In genomic region chr2:50065902-50066245, GRCm38 (mm10) we compare ENCODE assay signal across 8 mouse cellular contexts. TPM values are rescaled to one million over a fixed set of nuclear protein-coding genes. Genes with fewer than 3 reads are reported as not detected.
DNase-seq lines count a peak whose midpoint lies in the region; ATAC-seq and TF ChIP-seq lines count a peak whose summit lies in the region.

No protein-coding gene starts in this region.

- peak overlapping the region; percentile 48 for H3K4me3 ChIP-seq in erythroblast, embryonic 14.5 days (replicated peaks)
- H3K4me3 ChIP-seq in thymus, adult 2 months (ENCODE audit: control insufficient read depth, insufficient read depth, low read length): peak overlapping the region; percentile 23; the same call in 1 of the 2 replicates

- H3K4me1 ChIP-seq in erythroblast, embryonic 14.5 days (ENCODE audit: control insufficient read depth): no peaks in the 10 kb centered on the region
- H3K4me1 ChIP-seq in thymus, adult 2 months (replicated peaks; ENCODE audit: control insufficient read depth, insufficient read depth, low read length): peaks cover 6% of the 10 kb centered on the region

- H3K9me3 ChIP-seq in erythroblast, embryonic 14.5 days (ENCODE audit: control insufficient read depth, low read length): no peaks in the 10 kb centered on the region

- H3K36me3 ChIP-seq in erythroblast, embryonic 14.5 days (ENCODE audit: control insufficient read depth): no peaks in the 10 kb centered on the region
- H3K36me3 ChIP-seq in thymus, adult 2 months (ENCODE audit: control insufficient read depth, insufficient read depth, low read length): no peaks in the 10 kb centered on the region

- ATAC-seq in erythroblast, adult 5-6 weeks (replicated peaks; ENCODE audit: low FRiP score, poor library complexity, severe bottlenecking): no peak

- H3K27ac ChIP-seq in thymus, adult 2 months (ENCODE audit: control insufficient read depth, insufficient read depth, low read length): no peak overlapping the region

- TF ChIP-seq POLR2A in thymus, adult 2 months (IDR thresholded peaks at IDR 0.05; ENCODE audit: control insufficient read depth, extremely low read depth, insufficient read depth, low read length, poor library complexity): no peak

- H3K27me3 ChIP-seq in erythroblast, embryonic 14.5 days (ENCODE audit: control insufficient read depth): peaks cover 26% of the 10 kb centered on the region
- peaks cover 3% of the 10 kb centered on the region for H3K27me3 ChIP-seq in thymus, adult 2 months (ENCODE audit: control insufficient read depth, insufficient read depth, low read length)

- no peak for TF ChIP-seq CTCF in thymus, adult 2 months (IDR thresholded peaks at IDR 0.05; ENCODE audit: borderline replicate concordance, control insufficient read depth, extremely low read depth, insufficient read depth, low read length, poor library complexity)

- DNase-seq in thymus, adult 2 months: no peak
- DNase-seq in thymus, postnatal 36 days: no peak
- DNase-seq in lung, postnatal 36 days: peak; percentile 9
- DNase-seq in adrenal gland, postnatal 25 days: no peak
- DNase-seq in ovary, postnatal 10 days (ENCODE audit: low spot score): no peak
- no peak for DNase-seq in MN1 (ENCODE audit: low spot score)

- 16% methylated on average over 14 of the region's 14 CpGs for WGBS in thymus, adult 2 months

RNA-seq across cellular contexts. Expression of gene Lypd6, which starts 0.4 kb away (rescaled TPM):
- not detected in 2 replicates for polyA plus RNA-seq in erythroblast, embryonic 14.5 days (2012)
- not detected in 2 replicates for total RNA-seq in erythroblast, adult 5-6 weeks (2015; ENCODE audit: low replicate concordance)
- not detected in 2 replicates for total RNA-seq in erythroblast, adult 5-6 weeks (2017; ENCODE audit: low replicate concordance)
- 0.56 and 1.2 TPM in 2 replicates for polyA plus RNA-seq in thymus, adult 2 months (2012; rRNA removed)
- total RNA-seq in adrenal gland, postnatal 25 days (2021): 11.7 and 23.3 TPM in 2 replicates

Comparison
In these comparisons a context has a peak if more than half of its experiments do, and no peak if none do; other contexts are left out.
1. RNA of gene Lypd6, which starts 0.4 kb away (total RNA-seq): 11.7 to 23.3 TPM in adrenal gland, postnatal 25 days; not detected in erythroblast, adult 5-6 weeks; every median in the first group is over 10 times any median in the second.